Mouse (Mus musculus): ENCODE results near the gene Gm26938. TPM values are rescaled to one million over a fixed set of nuclear protein-coding genes. Genes with fewer than 3 reads are reported as not detected.

Gene Gm26938
- polyA plus RNA-seq, 2 experiments: not detected

GRCm38 (mm10) chr5:139811677-139812397 is 14.4 kb downstream of the Gm26938 start:
- Histone ChIP-seq H3K9ac (ENCODE audit: low read depth, low read length, severe bottlenecking) (no peak overlapping the region), H3K4me2 (replicated peaks; ENCODE audit: low read depth, low read length, severe bottlenecking) (no peak overlapping the region), H3K9me3 (ENCODE audit: control insufficient read depth, low read length) (no peaks in the 10 kb centered on the region), H3K27ac (replicated peaks; ENCODE audit: low read depth, low read length) (no peak overlapping the region), H3K4me1 (ENCODE audit: control insufficient read depth, insufficient read depth, low read length) (no peaks in the 10 kb centered on the region), H3K27me3 (ENCODE audit: control insufficient read depth, insufficient read depth, low read length) (peaks cover 18% of the 10 kb centered on the region; the same call in 1 of the 2 replicates), H3K4me3 (replicated peaks; ENCODE audit: low read length) (no peak overlapping the region), H3K36me3 (ENCODE audit: control insufficient read depth, insufficient read depth, low read length) (no peaks in the 10 kb centered on the region)
- no peak for DNase-seq (ENCODE audit: low spot score)
- no peak for ATAC-seq (ENCODE audit: low FRiP score, low read depth)
- TF ChIP-seq POLR2A (IDR thresholded peaks at IDR 0.05; ENCODE audit: borderline replicate concordance, extremely low read depth, insufficient read depth, insufficient read length): no peak
- WGBS: 69% methylated on average over 15 of the region's 15 CpGs

- no peak for TF ChIP-seq POLR2A (IDR thresholded peaks at IDR 0.05; ENCODE audit: borderline replicate concordance, extremely low read depth, insufficient read depth, insufficient read length)
- Histone ChIP-seq H3K36me3 (ENCODE audit: control insufficient read depth, insufficient read depth, low read length) (no peaks in the 10 kb centered on the region), H3K27ac (replicated peaks; ENCODE audit: low read depth, low read length) (no peak overlapping the region), H3K27me3 (ENCODE audit: control insufficient read depth, insufficient read depth, low read length) (peaks cover 15% of the 10 kb centered on the region; the same call in 1 of the 2 replicates), H3K9ac (ENCODE audit: low read depth, low read length, severe bottlenecking) (no peak overlapping the region), H3K9me3 (ENCODE audit: control insufficient read depth, low read length) (no peaks in the 10 kb centered on the region), H3K4me3 (replicated peaks; ENCODE audit: low read length) (no peak overlapping the region), H3K4me1 (ENCODE audit: control insufficient read depth, insufficient read depth, low read length) (no peaks in the 10 kb centered on the region), H3K4me2 (replicated peaks; ENCODE audit: low read depth, low read length, severe bottlenecking) (no peak overlapping the region)
- WGBS: 61% methylated on average over 4 of the region's 4 CpGs
- DNase-seq (ENCODE audit: low spot score) (no peak), ATAC-seq (ENCODE audit: low FRiP score, low read depth) (no peak)
These were observed 16.8 kb downstream of the Gm26938 start for GRCm38 (mm10) chr5:139809397-139809796.

GRCm38 (mm10) chr5:139805924-139806323 is 20.3 kb downstream of the Gm26938 start:
- DNase-seq (ENCODE audit: low spot score): no peak

GRCm38 (mm10) chr5:139804573-139805111 is 21.6 kb downstream of the Gm26938 start:
- no peak overlapping the region for H3K4me2 ChIP-seq (replicated peaks; ENCODE audit: low read depth, low read length, severe bottlenecking)
- H3K9ac ChIP-seq (ENCODE audit: low read depth, low read length, severe bottlenecking): no peak overlapping the region
- DNase-seq (ENCODE audit: low spot score): no peak
- H3K36me3 ChIP-seq (ENCODE audit: control insufficient read depth, insufficient read depth, low read length): peaks cover 14% of the 10 kb centered on the region
- H3K27me3 ChIP-seq (ENCODE audit: control insufficient read depth, insufficient read depth, low read length): no peaks in the 10 kb centered on the region
- no peak for TF ChIP-seq POLR2A (IDR thresholded peaks at IDR 0.05; ENCODE audit: borderline replicate concordance, extremely low read depth, insufficient read depth, insufficient read length)
- H3K9me3 ChIP-seq (ENCODE audit: control insufficient read depth, low read length): no peaks in the 10 kb centered on the region
- WGBS: 89% methylated on average over 11 of the region's 11 CpGs
- H3K4me1 ChIP-seq (ENCODE audit: control insufficient read depth, insufficient read depth, low read length): peaks cover 12% of the 10 kb centered on the region
- no peak for ATAC-seq (ENCODE audit: low FRiP score, low read depth)
- H3K27ac ChIP-seq (replicated peaks; ENCODE audit: low read depth, low read length): no peak overlapping the region
- H3K4me3 ChIP-seq (replicated peaks; ENCODE audit: low read length): no peak overlapping the region

More at GRCm38 (mm10) chr5:139805924-139806323, 20.3 kb downstream of the Gm26938 start:
- 85% methylated on average over 8 of the region's 8 CpGs for WGBS
- no peaks in the 10 kb centered on the region for H3K27me3 ChIP-seq (ENCODE audit: control insufficient read depth, insufficient read depth, low read length)
- H3K9ac ChIP-seq (ENCODE audit: low read depth, low read length, severe bottlenecking): no peak overlapping the region
- peaks cover 12% of the 10 kb centered on the region for H3K4me1 ChIP-seq (ENCODE audit: control insufficient read depth, insufficient read depth, low read length)
- no peak for ATAC-seq (ENCODE audit: low FRiP score, low read depth)
- TF ChIP-seq POLR2A (IDR thresholded peaks at IDR 0.05; ENCODE audit: borderline replicate concordance, extremely low read depth, insufficient read depth, insufficient read length): no peak
- H3K9me3 ChIP-seq (ENCODE audit: control insufficient read depth, low read length): no peaks in the 10 kb centered on the region
- H3K27ac ChIP-seq (replicated peaks; ENCODE audit: low read depth, low read length): no peak overlapping the region
- no peak overlapping the region for H3K4me3 ChIP-seq (replicated peaks; ENCODE audit: low read length)
- H3K36me3 ChIP-seq (ENCODE audit: control insufficient read depth, insufficient read depth, low read length): peaks cover 4% of the 10 kb centered on the region
- no peak overlapping the region for H3K4me2 ChIP-seq (replicated peaks; ENCODE audit: low read depth, low read length, severe bottlenecking)

DNA sequence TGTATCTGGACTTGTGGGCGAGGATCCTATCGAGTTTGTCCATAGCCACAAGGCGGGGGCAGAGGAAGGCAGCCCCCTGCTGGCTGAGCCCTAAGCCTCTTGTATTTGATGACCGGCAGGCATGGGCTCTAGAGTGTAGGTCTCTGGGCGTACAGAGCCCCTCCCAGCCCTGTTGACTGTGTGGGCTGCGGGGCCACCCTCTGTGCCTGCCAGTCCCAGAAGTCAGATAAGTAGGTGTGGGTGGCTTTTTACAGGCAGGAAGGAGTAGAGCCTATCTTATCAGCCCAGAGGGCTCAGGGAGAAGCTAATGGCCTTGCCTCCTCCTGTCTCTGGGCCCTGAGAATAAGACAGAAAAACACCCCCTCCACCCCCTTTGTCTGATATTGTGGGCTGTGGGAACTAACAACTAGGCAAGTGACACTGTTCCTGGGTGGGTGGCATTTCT is 22.1 kb downstream of the Gm26938 start:
- Histone ChIP-seq H3K9me3 (ENCODE audit: control insufficient read depth, low read length) (no peaks in the 10 kb centered on the region), H3K4me1 (ENCODE audit: control insufficient read depth, insufficient read depth, low read length) (peaks cover 12% of the 10 kb centered on the region), H3K9ac (ENCODE audit: low read depth, low read length, severe bottlenecking) (no peak overlapping the region), H3K36me3 (ENCODE audit: control insufficient read depth, insufficient read depth, low read length) (peaks cover 17% of the 10 kb centered on the region), H3K4me3 (replicated peaks; ENCODE audit: low read length) (no peak overlapping the region), H3K4me2 (replicated peaks; ENCODE audit: low read depth, low read length, severe bottlenecking) (no peak overlapping the region; the same call in 1 of the 2 replicates), H3K27ac (replicated peaks; ENCODE audit: low read depth, low read length) (no peak overlapping the region), H3K27me3 (ENCODE audit: control insufficient read depth, insufficient read depth, low read length) (no peaks in the 10 kb centered on the region)
- no peak for DNase-seq (ENCODE audit: low spot score)
- WGBS: 28% methylated on average over 6 of the region's 6 CpGs
- TF ChIP-seq POLR2A (IDR thresholded peaks at IDR 0.05; ENCODE audit: borderline replicate concordance, extremely low read depth, insufficient read depth, insufficient read length): no peak
- no peak for ATAC-seq (ENCODE audit: low FRiP score, low read depth)
